Mouse (Mus musculus): ENCODE data around the gene Polr1d. TPM values are rescaled to one million over a fixed set of nuclear protein-coding genes. Genes with fewer than 3 reads are reported as not detected.

Gene Polr1d
- polyA plus RNA-seq, 1 experiment from 2014 or later: 135 TPM

Other genes starting within 250 kb of the Polr1d start
- gene Rpl21, start 244.2 kb upstream of the Polr1d start, polyA plus RNA-seq (2016; fragmentation: Nextera tagmentation; extraction: Ambion mirVana): 546 and 551 TPM in 2 replicates
- gene Rasl11a, start 232.0 kb upstream of the Polr1d start, polyA plus RNA-seq (2016; fragmentation: Nextera tagmentation; extraction: Ambion mirVana): 33.3 and 34.6 TPM in 2 replicates
- 138 and 145 TPM in 2 replicates for gene Gtf3a, start 128.4 kb upstream of the Polr1d start, polyA plus RNA-seq (2016; fragmentation: Nextera tagmentation; extraction: Ambion mirVana)
- 20.4 and 24.0 TPM in 2 replicates for gene Mtif3, start 113.2 kb upstream of the Polr1d start, polyA plus RNA-seq (2016; fragmentation: Nextera tagmentation; extraction: Ambion mirVana)
- gene Lnx2, start 464 bp upstream of the Polr1d start, polyA plus RNA-seq (2016; fragmentation: Nextera tagmentation; extraction: Ambion mirVana): 10.4 and 11.6 TPM in 2 replicates
- 0.80 and 2.0 TPM in 2 replicates for gene Gsx1, start 111.6 kb downstream of the Polr1d start, polyA plus RNA-seq (2016; fragmentation: Nextera tagmentation; extraction: Ambion mirVana)
- gene Pdx1, start 192.9 kb downstream of the Polr1d start, polyA plus RNA-seq (2016; fragmentation: Nextera tagmentation; extraction: Ambion mirVana): not detected in 2 replicates
- gene Cdx2, start 230.2 kb downstream of the Polr1d start, polyA plus RNA-seq (2016; fragmentation: Nextera tagmentation; extraction: Ambion mirVana): not detected in 2 replicates
- gene Urad, start 245.4 kb downstream of the Polr1d start, polyA plus RNA-seq (2016; fragmentation: Nextera tagmentation; extraction: Ambion mirVana): not detected in 2 replicates